Mouse (Mus musculus): Measurements from ENCODE around the gene Pbld1. TPM values are rescaled to one million over a fixed set of nuclear protein-coding genes. Genes with fewer than 3 reads are reported as not detected.

Gene Pbld1
- polyA plus RNA-seq, 2 experiments = 3.8 to 5.2 TPM

DNA sequence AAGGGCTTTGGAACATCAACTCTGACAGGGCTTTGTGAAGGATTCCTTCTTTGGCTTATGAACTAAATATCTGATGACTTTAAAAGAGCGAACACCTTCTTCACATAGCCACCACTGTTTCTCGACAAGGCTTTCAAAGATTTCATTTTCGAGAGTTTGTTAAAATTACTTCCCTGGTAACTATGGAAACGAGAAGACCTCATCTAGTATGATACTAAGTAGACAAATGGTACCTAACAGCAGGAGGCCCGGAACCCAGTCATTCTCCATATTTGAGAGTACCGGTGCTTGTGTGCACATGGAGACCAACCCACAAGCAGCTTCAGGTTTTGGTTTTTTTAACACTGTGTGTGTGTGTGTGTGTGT lies 33.2 kb upstream of the Pbld1 start:
- ATAC-seq (ENCODE audit: insufficient read depth) (no peak), DNase-seq (ENCODE audit: low read depth in 3 of 3, low spot score in 3 of 3) (no peak)
- peaks cover 8 to 10% of the 10 kb centered on the region in 2 experiments for H3K4me1 ChIP-seq (replicated peaks; ENCODE audit: control insufficient read depth in 2 of 2, insufficient read depth in 2 of 2, low read length in 1 of 2)
- no peak overlapping the region for H3K27ac ChIP-seq
- H3K27me3 ChIP-seq (ENCODE audit: control insufficient read depth, insufficient read depth, low read length) = no peaks in the 10 kb centered on the region
- H3K9me3 ChIP-seq (ENCODE audit: control insufficient read depth, low read length) = no peaks in the 10 kb centered on the region
- no peak for TF ChIP-seq EP300 (IDR thresholded peaks at IDR 0.05; ENCODE audit: low read depth)
- no peak for TF ChIP-seq CTCF (IDR thresholded peaks at IDR 0.05; ENCODE audit: low read depth)
- H3K4me3 ChIP-seq (ENCODE audit: insufficient read depth in 1 of 2, low read depth in 2 of 2, low read length in 2 of 2) = no peak overlapping the region
- H3K4me2 ChIP-seq (ENCODE audit: low read depth) = no peak overlapping the region
- no peak overlapping the region for H3K9ac ChIP-seq (replicated peaks)
- 76% methylated on average over 6 of the region's 6 CpGs for WGBS (ENCODE audit: insufficient replicate concordance)
- H3K36me3 ChIP-seq (replicated peaks; ENCODE audit: control insufficient read depth, insufficient read depth, low read depth) = no peaks in the 10 kb centered on the region

DNA sequence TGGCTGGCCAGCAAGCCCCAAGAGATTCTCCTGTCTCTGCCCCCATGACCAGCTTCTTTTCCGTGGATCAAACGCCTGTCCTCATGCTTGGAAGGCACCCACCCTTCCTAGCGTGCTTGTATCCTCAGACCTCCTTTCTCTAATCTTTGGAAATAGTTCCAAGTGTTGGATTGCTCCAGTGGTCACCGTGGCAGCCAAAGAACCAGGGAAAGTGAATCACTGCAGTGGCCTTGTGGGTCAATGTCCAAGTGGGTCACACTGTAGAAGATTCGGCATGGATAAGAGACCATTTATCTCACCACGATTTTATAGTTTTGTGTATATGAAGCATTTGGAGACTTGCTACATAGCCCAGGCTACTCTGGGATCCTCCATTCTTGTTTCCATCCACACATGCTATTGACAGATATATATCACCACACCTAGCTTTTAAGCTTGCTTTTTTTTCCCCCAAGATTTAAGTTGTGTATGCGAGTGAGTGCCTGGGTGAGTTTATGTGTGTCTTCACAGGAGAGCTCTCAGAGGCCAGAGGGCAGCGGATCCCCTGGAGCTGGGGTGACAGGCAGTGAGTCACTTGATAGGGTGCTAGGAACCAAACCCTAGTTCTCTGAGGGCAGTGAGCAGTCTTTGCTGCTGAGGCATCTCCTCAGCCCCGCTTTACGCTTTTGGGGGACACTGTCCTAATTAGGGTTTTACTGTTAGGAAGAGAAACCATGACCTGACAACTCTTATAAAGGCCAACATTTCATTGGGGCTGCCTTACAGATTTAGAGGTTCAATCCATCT lies 32.4 kb upstream of the Pbld1 start:
- Histone ChIP-seq H3K4me3 (ENCODE audit: insufficient read depth in 1 of 2, low read depth in 2 of 2, low read length in 2 of 2) (no peak overlapping the region), H3K9ac (replicated peaks) (no peak overlapping the region), H3K4me2 (ENCODE audit: low read depth) (no peak overlapping the region), H3K27ac (no peak overlapping the region), H3K4me1 (replicated peaks; ENCODE audit: control insufficient read depth in 2 of 2, insufficient read depth in 2 of 2, low read length in 1 of 2) (peaks cover 3 to 7% of the 10 kb centered on the region in 2 experiments; a peak in 2 of 4 replicates), H3K36me3 (replicated peaks; ENCODE audit: control insufficient read depth, insufficient read depth, low read depth) (no peaks in the 10 kb centered on the region), H3K9me3 (ENCODE audit: control insufficient read depth, low read length) (no peaks in the 10 kb centered on the region), H3K27me3 (ENCODE audit: control insufficient read depth, insufficient read depth, low read length) (no peaks in the 10 kb centered on the region)
- no peak for TF ChIP-seq EP300 (IDR thresholded peaks at IDR 0.05; ENCODE audit: low read depth)
- TF ChIP-seq CTCF (IDR thresholded peaks at IDR 0.05; ENCODE audit: low read depth) = no peak
- ATAC-seq (ENCODE audit: insufficient read depth) (no peak), DNase-seq (ENCODE audit: low read depth in 3 of 3, low spot score in 3 of 3) (no peak)
- WGBS (ENCODE audit: insufficient replicate concordance) = 72% methylated on average over 10 of the region's 10 CpGs

DNA sequence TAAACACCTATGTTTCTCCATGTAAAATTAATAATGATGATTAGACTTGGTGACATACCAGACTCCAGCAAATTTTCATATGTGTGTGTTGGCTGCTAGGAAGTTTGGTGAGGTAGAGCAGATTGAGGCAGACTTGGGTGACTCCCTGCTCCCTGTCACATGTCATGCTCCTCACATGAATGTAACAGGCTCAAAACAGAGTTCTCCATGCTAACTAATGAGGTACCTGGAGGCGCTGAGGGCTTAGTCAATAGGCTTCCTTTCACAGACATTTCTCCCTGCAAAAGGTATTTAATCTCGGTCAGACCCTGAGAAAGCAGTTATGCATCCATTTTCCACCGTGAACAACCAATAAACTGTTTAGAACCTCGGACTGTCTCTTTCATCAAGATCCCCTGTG lies 31.6 kb upstream of the Pbld1 start:
- ATAC-seq (ENCODE audit: insufficient read depth) (no peak), DNase-seq (ENCODE audit: low read depth in 3 of 3, low spot score in 3 of 3) (no peak)
- Histone ChIP-seq H3K27ac (no peak overlapping the region), H3K9me3 (ENCODE audit: control insufficient read depth, low read length) (no peaks in the 10 kb centered on the region), H3K36me3 (replicated peaks; ENCODE audit: control insufficient read depth, insufficient read depth, low read depth) (no peaks in the 10 kb centered on the region), H3K4me2 (ENCODE audit: low read depth) (no peak overlapping the region), H3K4me3 (ENCODE audit: insufficient read depth in 1 of 2, low read depth in 2 of 2, low read length in 2 of 2) (no peak overlapping the region), H3K4me1 (replicated peaks; ENCODE audit: control insufficient read depth in 2 of 2, insufficient read depth in 2 of 2, low read length in 1 of 2) (peaks cover 3 to 7% of the 10 kb centered on the region in 2 experiments; a peak in 2 of 4 replicates), H3K9ac (replicated peaks) (no peak overlapping the region), H3K27me3 (ENCODE audit: control insufficient read depth, insufficient read depth, low read length) (no peaks in the 10 kb centered on the region)
- WGBS (ENCODE audit: insufficient replicate concordance) = 73% methylated on average over 4 of the region's 4 CpGs
- TF ChIP-seq EP300 (IDR thresholded peaks at IDR 0.05; ENCODE audit: low read depth) = no peak
- no peak for TF ChIP-seq CTCF (IDR thresholded peaks at IDR 0.05; ENCODE audit: low read depth)

DNA sequence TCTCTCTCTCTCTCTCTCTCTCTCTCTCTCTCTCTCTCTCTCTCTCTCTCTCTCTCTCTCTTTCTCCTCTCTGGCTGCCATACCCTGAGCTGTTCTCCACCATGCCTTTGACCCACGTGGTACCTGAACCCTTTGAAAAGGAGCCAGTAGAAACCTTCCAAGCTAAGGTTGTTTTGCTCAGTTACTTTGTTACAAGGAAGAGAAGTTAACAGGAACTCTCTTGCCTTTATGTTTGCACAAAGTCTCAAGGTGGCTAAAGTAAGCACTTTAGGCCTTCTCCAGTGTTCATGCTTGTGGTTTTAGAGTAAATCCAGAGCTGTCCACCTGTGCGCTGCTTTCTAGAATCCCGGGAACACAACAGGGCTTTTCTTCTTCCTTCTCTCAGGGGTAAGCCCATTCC lies 27.7 kb upstream of the Pbld1 start:
- H3K4me1 ChIP-seq (replicated peaks; ENCODE audit: control insufficient read depth in 2 of 2, insufficient read depth in 2 of 2, low read length in 1 of 2) = no peaks in the 10 kb centered on the region
- TF ChIP-seq CTCF (IDR thresholded peaks at IDR 0.05; ENCODE audit: low read depth) (no peak), EP300 (IDR thresholded peaks at IDR 0.05; ENCODE audit: low read depth) (no peak)
- H3K36me3 ChIP-seq (replicated peaks; ENCODE audit: control insufficient read depth, insufficient read depth, low read depth) = no peaks in the 10 kb centered on the region
- no peak overlapping the region for H3K9ac ChIP-seq (replicated peaks)
- H3K27ac ChIP-seq = no peak overlapping the region
- ATAC-seq (ENCODE audit: insufficient read depth) (no peak), DNase-seq (ENCODE audit: low read depth in 3 of 3, low spot score in 3 of 3) (no peak)
- no peak overlapping the region for H3K4me2 ChIP-seq (ENCODE audit: low read depth)
- H3K4me3 ChIP-seq (ENCODE audit: insufficient read depth in 1 of 2, low read depth in 2 of 2, low read length in 2 of 2) = no peak overlapping the region
- no peaks in the 10 kb centered on the region for H3K27me3 ChIP-seq (ENCODE audit: control insufficient read depth, insufficient read depth, low read length)
- 63% methylated on average over 3 of the region's 3 CpGs for WGBS (ENCODE audit: insufficient replicate concordance)
- no peaks in the 10 kb centered on the region for H3K9me3 ChIP-seq (ENCODE audit: control insufficient read depth, low read length)

DNA sequence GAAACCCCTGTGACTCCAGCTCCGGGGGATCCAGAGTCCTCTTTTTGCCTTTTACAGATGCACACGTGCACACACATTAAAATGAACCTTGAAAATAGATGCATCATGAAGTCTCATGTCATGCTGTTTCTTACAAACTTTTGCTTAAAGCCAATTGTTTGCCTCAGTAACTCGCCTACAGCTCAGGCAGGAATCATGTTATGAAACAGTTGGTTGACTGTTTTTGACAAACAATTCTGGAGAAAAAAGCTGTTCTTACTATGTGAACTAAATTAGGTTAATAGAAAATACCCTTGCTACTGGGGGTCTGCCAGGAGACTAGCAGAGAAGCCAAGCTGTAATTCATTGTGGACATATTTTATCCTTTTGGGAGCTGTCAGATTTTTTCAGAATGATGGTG lies 27.0 kb upstream of the Pbld1 start:
- DNase-seq (ENCODE audit: low read depth in 3 of 3, low spot score in 3 of 3) (no peak), ATAC-seq (ENCODE audit: insufficient read depth) (no peak)
- Histone ChIP-seq H3K27ac (no peak overlapping the region), H3K4me1 (replicated peaks; ENCODE audit: control insufficient read depth in 2 of 2, insufficient read depth in 2 of 2, low read length in 1 of 2) (no peaks in the 10 kb centered on the region), H3K9me3 (ENCODE audit: control insufficient read depth, low read length) (no peaks in the 10 kb centered on the region), H3K9ac (replicated peaks) (no peak overlapping the region), H3K27me3 (ENCODE audit: control insufficient read depth, insufficient read depth, low read length) (no peaks in the 10 kb centered on the region), H3K4me2 (ENCODE audit: low read depth) (no peak overlapping the region), H3K4me3 (ENCODE audit: insufficient read depth in 1 of 2, low read depth in 2 of 2, low read length in 2 of 2) (no peak overlapping the region), H3K36me3 (replicated peaks; ENCODE audit: control insufficient read depth, insufficient read depth, low read depth) (no peaks in the 10 kb centered on the region)
- WGBS (ENCODE audit: insufficient replicate concordance) = 60% methylated on average over 3 of the region's 3 CpGs
- TF ChIP-seq CTCF (IDR thresholded peaks at IDR 0.05; ENCODE audit: low read depth) = no peak
- no peak for TF ChIP-seq EP300 (IDR thresholded peaks at IDR 0.05; ENCODE audit: low read depth)

Data from liver, embryonic 14.5 days (tissue).